Mouse (Mus musculus): ENCODE results near the gene Cdh1. TPM values are rescaled to one million over a fixed set of nuclear protein-coding genes. Genes with fewer than 3 reads are reported as not detected.

The Cdh1 gene
- total and polyA plus RNA-seq, 3 experiments: not detected

- H3K4me1 ChIP-seq (ENCODE audit: control insufficient read depth in 1 of 2, insufficient read depth in 2 of 2, low read length in 2 of 2): no peaks in the 10 kb centered on the region
- no peaks in the 10 kb centered on the region; a peak in 1 of 4 replicates for H3K36me3 ChIP-seq (ENCODE audit: control insufficient read depth in 1 of 2, insufficient read depth in 2 of 2, low read length in 2 of 2)
- TF ChIP-seq JUND (IDR thresholded peaks at IDR 0.05; ENCODE audit: low read depth, low read length) (no peak), POLR2A (IDR thresholded peaks at IDR 0.05; ENCODE audit: control insufficient read depth in 1 of 2, insufficient read depth in 1 of 2, low read depth in 1 of 2, low read length in 2 of 2, poor library complexity in 1 of 2) (no peak), MAFK (IDR thresholded peaks at IDR 0.05; ENCODE audit: borderline replicate concordance, low read depth, low read length) (no peak), CHD2 (IDR thresholded peaks at IDR 0.05; ENCODE audit: low read length) (no peak), SMC3 (IDR thresholded peaks at IDR 0.05; ENCODE audit: low read depth, low read length) (no peak), NELFE (IDR thresholded peaks at IDR 0.05; ENCODE audit: low read depth, low read length) (no peak)
- no peak for DNase-seq (ENCODE audit: low read depth, low spot score)
- no peak overlapping the region for H3K4me3 ChIP-seq (ENCODE audit: control insufficient read depth in 1 of 2, insufficient read depth in 1 of 2, low read depth in 2 of 2, low read length in 2 of 2)
- H3K27ac ChIP-seq (ENCODE audit: control insufficient read depth, low read depth, low read length): no peak overlapping the region
- H3K27me3 ChIP-seq (ENCODE audit: control insufficient read depth in 1 of 2, insufficient read depth in 2 of 2, low read length in 2 of 2): no peaks in the 10 kb centered on the region
- H3K79me2 ChIP-seq (ENCODE audit: control insufficient read depth, insufficient read depth, low read length, poor library complexity): no peaks in the 10 kb centered on the region
- no peak overlapping the region for H3K9ac ChIP-seq (ENCODE audit: control insufficient read depth, low read depth, low read length, poor library complexity, severe bottlenecking)
- no peaks in the 10 kb centered on the region for H3K9me3 ChIP-seq (replicated peaks; ENCODE audit: insufficient read depth, low read length)
Measured at GRCm38 (mm10) chr8:106714297-106714696, 111.1 kb downstream of the Cdh1 start.

GRCm38 (mm10) chr8:106718091-106718500 is 114.9 kb downstream of the Cdh1 start:
- Histone ChIP-seq H3K9ac (ENCODE audit: control insufficient read depth, low read depth, low read length, poor library complexity, severe bottlenecking) (no peak overlapping the region), H3K9me3 (replicated peaks; ENCODE audit: insufficient read depth, low read length) (no peaks in the 10 kb centered on the region), H3K27me3 (ENCODE audit: control insufficient read depth in 1 of 2, insufficient read depth in 2 of 2, low read length in 2 of 2) (no peaks in the 10 kb centered on the region), H3K79me2 (ENCODE audit: control insufficient read depth, insufficient read depth, low read length, poor library complexity) (no peaks in the 10 kb centered on the region), H3K4me3 (ENCODE audit: control insufficient read depth in 1 of 2, insufficient read depth in 1 of 2, low read depth in 2 of 2, low read length in 2 of 2) (no peak overlapping the region), H3K27ac (ENCODE audit: control insufficient read depth, low read depth, low read length) (no peak overlapping the region), H3K36me3 (ENCODE audit: control insufficient read depth in 1 of 2, insufficient read depth in 2 of 2, low read length in 2 of 2) (no peaks in the 10 kb centered on the region; a peak in 1 of 4 replicates), H3K4me1 (ENCODE audit: control insufficient read depth in 1 of 2, insufficient read depth in 2 of 2, low read length in 2 of 2) (no peaks in the 10 kb centered on the region)
- peak; percentile 8 for DNase-seq (ENCODE audit: low read depth, low spot score)
- TF ChIP-seq ETS1 (IDR thresholded peaks at IDR 0.05; ENCODE audit: low read depth, low read length): no peak
- no peak for TF ChIP-seq TCF12 (IDR thresholded peaks at IDR 0.05; ENCODE audit: low read depth, low read length)
- TF ChIP-seq ZKSCAN1 (IDR thresholded peaks at IDR 0.05; ENCODE audit: low read depth, low read length): no peak
- TF ChIP-seq EP300 (IDR thresholded peaks at IDR 0.05; ENCODE audit: low read depth in 1 of 2, low read length in 2 of 2): no peak
- no peak for TF ChIP-seq JUND (IDR thresholded peaks at IDR 0.05; ENCODE audit: low read depth, low read length)
- TF ChIP-seq MAX (IDR thresholded peaks at IDR 0.05; ENCODE audit: low read length): no peak
- TF ChIP-seq RAD21 (IDR thresholded peaks at IDR 0.05; ENCODE audit: low read depth, low read length): peak; percentile 25
- peak in 1 of 3 experiments; percentile 6; a peak in 1 of 6 replicates for TF ChIP-seq CTCF (IDR thresholded peaks at IDR 0.05 in 2 of 3, conservative IDR thresholded peaks at IDR 0.05 in 1 of 3; ENCODE audit: control insufficient read depth in 1 of 3, insufficient read depth in 1 of 3, low read depth in 2 of 3, low read length in 3 of 3, poor library complexity in 1 of 3, severe bottlenecking in 1 of 3)
- TF ChIP-seq SMC3 (IDR thresholded peaks at IDR 0.05; ENCODE audit: low read depth, low read length): no peak

Other genes with a start within 250 kb of the Cdh1 start
- 2.5 and 2.6 TPM in 2 replicates for gene Zfp90, start 188.0 kb upstream of the Cdh1 start, total RNA-seq (2012; rRNA removed)
- 1 to 10 TPM in 1 of 2 experiments, not detected in 1; 3.9 TPM for gene Zfp90, start 188.0 kb upstream of the Cdh1 start, polyA plus RNA-seq (2012; ENCODE audit: insufficient read depth in 1 of 2, insufficient read length in 2 of 2, low read depth in 1 of 2, low replicate concordance in 2 of 2, missing spikeins in 1 of 2)
- gene 6030452D12Rik, start 102.8 kb upstream of the Cdh1 start, total RNA-seq (2012; rRNA removed): not detected in 2 replicates
- gene 6030452D12Rik, start 102.8 kb upstream of the Cdh1 start, polyA plus RNA-seq (2012; ENCODE audit: insufficient read depth in 1 of 2, insufficient read length in 2 of 2, low read depth in 1 of 2, low replicate concordance in 2 of 2, missing spikeins in 1 of 2): not detected
- gene Cdh3, start 92.5 kb upstream of the Cdh1 start, total RNA-seq (2012; rRNA removed): not detected in 2 replicates
- not detected for gene Cdh3, start 92.5 kb upstream of the Cdh1 start, polyA plus RNA-seq (2012; ENCODE audit: insufficient read depth in 1 of 2, insufficient read length in 2 of 2, low read depth in 1 of 2, low replicate concordance in 2 of 2, missing spikeins in 1 of 2)
- gene Gm10073, start 29.9 kb upstream of the Cdh1 start, total RNA-seq (2012; rRNA removed): 79.9 and 188 TPM in 2 replicates
- gene Gm10073, start 29.9 kb upstream of the Cdh1 start, polyA plus RNA-seq (2012; ENCODE audit: insufficient read depth in 1 of 2, insufficient read length in 2 of 2, low read depth in 1 of 2, low replicate concordance in 2 of 2, missing spikeins in 1 of 2): 10 to 100 TPM in 1 of 2 experiments, not detected in 1; 71.2 TPM
- gene Tango6, start 79.7 kb downstream of the Cdh1 start, total RNA-seq (2012; rRNA removed): 3.0 and 3.3 TPM in 2 replicates
- 1 to 10 TPM in 1 of 2 experiments, not detected in 1; 6.1 TPM for gene Tango6, start 79.7 kb downstream of the Cdh1 start, polyA plus RNA-seq (2012; ENCODE audit: insufficient read depth in 1 of 2, insufficient read length in 2 of 2, low read depth in 1 of 2, low replicate concordance in 2 of 2, missing spikeins in 1 of 2)

Measured in MEL (cell line).